Mouse (Mus musculus) frontal cortex, postnatal 25 days (tissue): Measurements from ENCODE around the gene Terb1.
A peak's percentile ranks its signal among the peaks of the same experiment; 100 is the strongest.

Experiments used
- DNase-seq, 2 experiments: peaks; one replicate each; pipeline ENCODE4 v3.0.0; 2022; ENCODE audit warnings: low spot score in 2 of 2

Terb1 gene

GRCm38 (mm10) chr8:104452177-104452576 lies 57.5 kb downstream of the Terb1 start:
- no peak for DNase-seq

- no peak for DNase-seq
Observed at GRCm38 (mm10) chr8:104448796-104449195, 60.9 kb downstream of the Terb1 start.

- DNase-seq = no peak
Observed at GRCm38 (mm10) chr8:104446016-104446415, 63.7 kb downstream of the Terb1 start.

- DNase-seq = no peak
Observed at GRCm38 (mm10) chr8:104445248-104445647, 64.5 kb downstream of the Terb1 start.

GRCm38 (mm10) chr8:104443125-104443679 lies 66.5 kb downstream of the Terb1 start:
- DNase-seq = no peak

GRCm38 (mm10) chr8:104442299-104443124 lies 67.2 kb downstream of the Terb1 start, which contains the start of gene Dync1li2:
Gene Dync1li2 (minus strand): TSS chr8:104443047.
- DNase-seq = peak; percentile 86 to 90

- DNase-seq = no peak
Observed at GRCm38 (mm10) chr8:104441613-104442012, 68.1 kb downstream of the Terb1 start.

GRCm38 (mm10) chr8:104439461-104439860 lies 70.2 kb downstream of the Terb1 start:
- DNase-seq = no peak

GRCm38 (mm10) chr8:104437494-104438135 lies 72.1 kb downstream of the Terb1 start:
- DNase-seq = no peak

- DNase-seq = no peak
Observed at GRCm38 (mm10) chr8:104436591-104436990, 73.1 kb downstream of the Terb1 start.

GRCm38 (mm10) chr8:104436038-104436437 lies 73.7 kb downstream of the Terb1 start:
- peak; percentile 95 for DNase-seq

- DNase-seq = no peak
Observed at GRCm38 (mm10) chr8:104434826-104435354, 74.8 kb downstream of the Terb1 start.

GRCm38 (mm10) chr8:104434275-104434674 lies 75.4 kb downstream of the Terb1 start:
- no peak for DNase-seq

GRCm38 (mm10) chr8:104433191-104433842 lies 76.4 kb downstream of the Terb1 start:
- no peak for DNase-seq

- DNase-seq = no peak
Observed at GRCm38 (mm10) chr8:104432656-104433055, 77.1 kb downstream of the Terb1 start.

- DNase-seq = no peak
Observed at GRCm38 (mm10) chr8:104430230-104430629, 79.5 kb downstream of the Terb1 start.

- no peak for DNase-seq
Observed at GRCm38 (mm10) chr8:104427703-104428102, 82.0 kb downstream of the Terb1 start.

GRCm38 (mm10) chr8:104422313-104422712 lies 87.4 kb downstream of the Terb1 start:
- DNase-seq = no peak

GRCm38 (mm10) chr8:104416022-104416421 lies 93.7 kb downstream of the Terb1 start:
- DNase-seq = no peak

- no peak for DNase-seq
Observed at GRCm38 (mm10) chr8:104414204-104414603, 95.5 kb downstream of the Terb1 start.

- DNase-seq = no peak
Observed at GRCm38 (mm10) chr8:104413770-104414169, 95.9 kb downstream of the Terb1 start.
